Mouse (Mus musculus) heart, adult 9 months (tissue): ENCODE measurements around the gene 1190007I07Rik.
A peak's percentile ranks its signal among the peaks of the same experiment; 100 is the strongest.
"Not testable (repeated sequence)": the region's sequence is repeated elsewhere in the genome, so short reads cannot be mapped to it uniquely, and the experiment has no call there.

Source experiments
- DNase-seq, 2 experiments: peaks; one replicate each; pipeline ENCODE4 v3.0.0; 2022; ENCODE audit warnings: low spot score in 2 of 2

The 1190007I07Rik gene

GRCm38 (mm10) chr10:82629586-82630255, 6.7 kb upstream of the 1190007I07Rik start, which contains the start of gene Tdg:
Gene Tdg (plus strand): TSS chr10:82629828.
- peak; percentile 91 to 92 for DNase-seq

GRCm38 (mm10) chr10:82629111-82629585, 6.1 kb upstream of the 1190007I07Rik start:
- DNase-seq: no peak

- DNase-seq: not testable (repeated sequence)
Measured at GRCm38 (mm10) chr10:82623553-82623932, 515 bp upstream of the 1190007I07Rik start.

GRCm38 (mm10) chr10:82622235-82622634, 793 bp downstream of the 1190007I07Rik start:
- no peak for DNase-seq

GRCm38 (mm10) chr10:82594421-82594820, 28.6 kb downstream of the 1190007I07Rik start:
- DNase-seq: not testable (repeated sequence)

GRCm38 (mm10) chr10:82589673-82590072, 33.4 kb downstream of the 1190007I07Rik start:
- DNase-seq: not testable (repeated sequence)

- DNase-seq: not testable (repeated sequence)
Measured at GRCm38 (mm10) chr10:82571091-82571490, 51.9 kb downstream of the 1190007I07Rik start.
